Mouse (Mus musculus): ENCODE results near the gene Klhl8.

GRCm38 (mm10) chr5:103846609-103847008 lies 64.5 kb downstream of the Klhl8 start:
- TF ChIP-seq POLR2A (IDR thresholded peaks at IDR 0.05; ENCODE audit: borderline replicate concordance, extremely low read depth, low read depth, low read length) (no peak), CTCF (IDR thresholded peaks at IDR 0.05; ENCODE audit: insufficient read depth, low read length) (no peak)

Data from lung, adult 2 months (tissue).